ENCODE assay signal across 15 mouse cellular contexts in genomic region chr13:110074180-110074579, GRCm38 (mm10).
"Had no signal": no experiment of that assay in that cellular context is flagged by ENCODE, and none has a peak within 500 bp of the region (broad histone marks: within the 10 kb centered on the region; RNA-seq: fewer than 3 reads in every experiment).

No protein-coding gene starts in this region.

- H3K4me3 ChIP-seq: layer of hippocampus, adult 2 months; limb, embryonic 10.5 days; limb, embryonic 13.5 days; liver, embryonic 13.5 days; midbrain, embryonic 12.5 days; neural tube, embryonic 12.5 days had no signal

- H3K27me3 ChIP-seq: limb, embryonic 13.5 days; liver, embryonic 13.5 days; midbrain, embryonic 12.5 days; neural tube, embryonic 12.5 days had no signal

- H3K4me1 ChIP-seq: limb, embryonic 10.5 days; limb, embryonic 13.5 days; liver, embryonic 13.5 days; midbrain, embryonic 12.5 days; neural tube, embryonic 12.5 days had no signal

- H3K27ac ChIP-seq: kidney, postnatal 0 days; layer of hippocampus, adult 2 months; limb, embryonic 10.5 days; limb, embryonic 13.5 days; liver, embryonic 13.5 days; midbrain, embryonic 12.5 days; neural tube, embryonic 12.5 days had no signal

- H3K4me2 ChIP-seq: limb, embryonic 13.5 days; liver, embryonic 13.5 days; midbrain, embryonic 12.5 days; neural tube, embryonic 12.5 days had no signal

- DNase-seq: kidney, adult 2 months; kidney, postnatal 25 days; layer of hippocampus, adult 9-11 months; liver, embryonic 13.5 days; lung, adult 2 months; lung, postnatal 14 days; lung, postnatal 4 days; thymus, adult 18-20 months; thymus, postnatal 36 days had no signal

- H3K9ac ChIP-seq: limb, embryonic 13.5 days; liver, embryonic 13.5 days; midbrain, embryonic 12.5 days; neural tube, embryonic 12.5 days had no signal

- H3K36me3 ChIP-seq: limb, embryonic 10.5 days; limb, embryonic 13.5 days; liver, embryonic 13.5 days had no signal

- H3K9me3 ChIP-seq: limb, embryonic 10.5 days; limb, embryonic 13.5 days; neural tube, embryonic 12.5 days had no signal
